Mouse (Mus musculus) kidney, postnatal 0 days (tissue): ENCODE data around the gene Gm20388. TPM values are rescaled to one million over a fixed set of nuclear protein-coding genes. Genes with fewer than 3 reads are reported as not detected.
"Not testable (repeated sequence)": the region's sequence is repeated elsewhere in the genome, so short reads cannot be mapped to it uniquely, and the experiment has no call there.

Experiments
- ATAC-seq: fragments of 200-750 bp; cut with Nextera tagmentation; replicated peaks from 2 replicates; pipeline ENCODE4 v1.8.0; 2017; ENCODE audit warnings: low read depth, moderate number of reproducible peaks, moderate TSS enrichment, moderate library complexity; ENCODE audit not compliant: low FRiP score
- DNase-seq: peaks from one replicate; pipeline ENCODE4 v3.0.0-alpha.2; 2016; ENCODE audit warnings: low spot score
- H3K27ac ChIP-seq: fragments of 300-500 bp; sonication (generic); 2 replicates; pipeline ENCODE4 v1.5.1; 2014; ENCODE audit warnings: mild to moderate bottlenecking
- H3K27me3 ChIP-seq: fragments of 300-500 bp; sonication (generic); 2 replicates; pipeline ENCODE4 v1.6.1; 2014; ENCODE audit warnings: low read length, mixed read lengths; ENCODE audit not compliant: insufficient read depth
- H3K36me3 ChIP-seq: fragments of 300-500 bp; sonication (generic); 2 replicates; pipeline ENCODE4 v1.6.1; 2014; ENCODE audit warnings: low read length, mixed read lengths; ENCODE audit not compliant: insufficient read depth
- H3K4me1 ChIP-seq: fragments of 300-500 bp; sonication (generic); replicated peaks from 2 replicates; pipeline ENCODE4 v1.6.1; 2014; ENCODE audit warnings: antibody characterized with exemption, low read length, mixed read lengths; ENCODE audit not compliant: insufficient read depth
- H3K4me2 ChIP-seq: fragments of 300-500 bp; sonication (generic); 2 replicates; pipeline ENCODE4 v1.6.1; 2014; ENCODE audit warnings: mild to moderate bottlenecking, low read length, moderate library complexity, mixed read lengths
- H3K4me3 ChIP-seq: fragments of 300-500 bp; sonication (generic); replicated peaks from 2 replicates; pipeline ENCODE4 v1.5.1; 2014; ENCODE audit warnings: low read depth, low read length
- H3K9ac ChIP-seq: fragments of 300-500 bp; sonication (generic); 2 replicates; pipeline ENCODE4 v1.6.1; 2014; ENCODE audit warnings: low read depth, low read length
- H3K9me3 ChIP-seq: fragments of 300-500 bp; sonication (generic); replicated peaks from 2 replicates; pipeline ENCODE4 v1.6.1; 2016; ENCODE audit warnings: low read length, inconsistent platforms, mixed read lengths
- CTCF ChIP-seq: IDR thresholded peaks from 2 replicates; pipeline ENCODE4 v1.5.1; 2016; ENCODE audit warnings: antibody characterized with exemption, low read depth, mild to moderate bottlenecking, moderate library complexity
- WGBS: fragments of 180-500 bp; shearing (Covaris S2); extraction: QIAGEN DNeasy Blood & Tissue Kit; methylation state at CpG from one replicate; pipeline ENCODE4 v1.1.7; 2014; 5-methylcytosine and 5-hydroxymethylcytosine counted together
- polyA plus RNA-seq: library from polyadenylated mRNA; unstranded; fragments of >200 nt; fragmentation: Nextera tagmentation; extraction: Ambion mirVana; gene quantifications from 2 replicates; pipeline ENCODE4 v1.2.1, GENCODE M21; 2015

Gm20388 gene
- polyA plus RNA-seq, 1 experiment from 2014 or later, result not detected

DNA sequence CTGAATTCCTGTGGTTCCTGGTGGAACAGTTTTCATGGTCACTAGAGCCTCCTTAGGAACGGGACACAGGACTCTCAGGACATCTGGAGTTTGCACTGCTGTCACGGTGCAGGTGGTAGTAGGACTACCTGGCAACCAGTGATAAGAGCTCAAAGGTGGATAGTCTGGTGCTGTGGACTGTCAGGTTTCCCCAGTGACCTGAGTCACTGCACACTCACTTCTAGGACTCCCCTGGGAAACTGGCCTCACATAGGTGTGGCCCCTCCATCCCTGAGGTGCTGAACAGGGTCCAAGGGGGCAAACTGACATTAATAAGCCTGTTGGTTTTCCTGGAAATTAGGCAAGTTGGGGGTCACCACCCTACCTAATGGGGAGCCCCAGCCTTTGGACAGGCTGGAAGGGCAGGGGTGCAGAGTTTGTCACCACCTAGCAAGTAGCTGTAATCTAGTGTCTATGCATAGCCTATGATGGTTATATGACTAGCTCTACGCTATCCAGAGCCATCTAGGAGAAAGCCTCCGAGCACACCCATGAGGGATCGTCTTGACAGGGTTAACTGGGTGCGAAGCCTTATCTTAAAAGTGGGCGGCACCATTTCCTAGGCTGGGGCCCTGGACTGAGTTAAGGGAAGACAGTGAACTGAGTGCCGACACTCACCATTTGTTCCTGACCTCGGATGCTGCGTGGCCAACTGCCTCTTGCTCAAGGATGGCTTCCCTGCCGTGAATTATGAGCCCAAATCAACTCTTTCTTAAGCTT is 769.2 kb downstream of the Gm20388 start:
- H3K4me1 ChIP-seq, result no peaks in the 10 kb centered on the region
- DNase-seq (no peak), ATAC-seq (no peak)
- no peaks in the 10 kb centered on the region for H3K9me3 ChIP-seq
- H3K36me3 ChIP-seq, result no peaks in the 10 kb centered on the region
- no peak overlapping the region for H3K27ac ChIP-seq
- WGBS, result 46% methylated on average over 11 of the region's 11 CpGs
- TF ChIP-seq CTCF, result no peak
- H3K27me3 ChIP-seq, result no peaks in the 10 kb centered on the region
- no peak overlapping the region for H3K4me2 ChIP-seq
- no peak overlapping the region for H3K9ac ChIP-seq
- no peak overlapping the region for H3K4me3 ChIP-seq

DNA sequence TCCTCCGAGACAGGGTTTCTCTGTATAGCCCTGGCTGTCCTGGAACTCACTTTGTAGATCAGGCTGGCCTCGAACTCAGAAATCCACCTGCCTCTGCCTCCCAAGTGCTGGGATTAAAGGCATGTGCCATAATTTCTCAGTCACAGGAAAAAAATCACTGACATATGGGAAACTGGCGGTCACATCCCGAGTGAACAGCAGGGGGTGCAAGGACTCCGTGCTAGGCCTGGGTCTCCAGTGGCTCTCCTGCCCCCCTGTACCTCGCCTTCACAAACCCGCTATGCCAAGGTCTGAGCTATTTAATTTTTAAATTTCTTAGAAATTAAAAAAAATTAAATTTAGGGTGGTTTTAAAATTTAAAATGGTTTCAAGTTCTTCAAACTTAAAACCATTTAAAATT is 769.8 kb downstream of the Gm20388 start:
- peak; percentile 76 for DNase-seq
- TF ChIP-seq CTCF, result peak; percentile 77
- H3K27me3 ChIP-seq, ATAC-seq, H3K4me3 ChIP-seq, H3K9me3 ChIP-seq, H3K27ac ChIP-seq, H3K9ac ChIP-seq, H3K36me3 ChIP-seq, H3K4me2 ChIP-seq, H3K4me1 ChIP-seq: not testable (repeated sequence)
- 60% methylated on average over 7 of the region's 7 CpGs for WGBS

DNA sequence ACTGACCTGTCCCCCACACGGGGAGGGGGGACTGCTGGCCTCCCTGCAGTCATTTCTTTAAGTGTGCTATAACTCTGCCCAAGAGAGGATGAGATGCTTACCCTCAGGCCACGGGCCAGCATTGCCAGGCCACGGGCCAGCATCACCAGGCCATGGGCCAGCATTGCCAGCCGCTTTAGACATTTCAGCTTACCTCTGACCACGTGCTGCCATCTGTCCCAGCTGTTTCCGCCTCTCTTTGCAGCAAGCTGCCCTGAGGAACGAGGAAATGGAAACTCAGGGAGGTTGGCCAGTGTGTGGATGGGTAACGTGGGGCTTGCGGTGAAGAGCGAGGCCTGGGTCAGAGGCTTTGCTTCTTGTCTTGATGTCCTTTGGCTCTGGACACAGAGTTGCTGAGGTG is 770.5 kb downstream of the Gm20388 start:
- no peak for TF ChIP-seq CTCF
- Histone ChIP-seq H3K27ac (no peak overlapping the region), H3K4me3 (no peak overlapping the region), H3K27me3 (no peaks in the 10 kb centered on the region), H3K9me3 (no peaks in the 10 kb centered on the region), H3K4me1 (no peaks in the 10 kb centered on the region), H3K36me3 (no peaks in the 10 kb centered on the region), H3K4me2 (no peak overlapping the region), H3K9ac (no peak overlapping the region)
- DNase-seq, result no peak
- WGBS, result 72% methylated on average over 10 of the region's 10 CpGs
- no peak for ATAC-seq

DNA sequence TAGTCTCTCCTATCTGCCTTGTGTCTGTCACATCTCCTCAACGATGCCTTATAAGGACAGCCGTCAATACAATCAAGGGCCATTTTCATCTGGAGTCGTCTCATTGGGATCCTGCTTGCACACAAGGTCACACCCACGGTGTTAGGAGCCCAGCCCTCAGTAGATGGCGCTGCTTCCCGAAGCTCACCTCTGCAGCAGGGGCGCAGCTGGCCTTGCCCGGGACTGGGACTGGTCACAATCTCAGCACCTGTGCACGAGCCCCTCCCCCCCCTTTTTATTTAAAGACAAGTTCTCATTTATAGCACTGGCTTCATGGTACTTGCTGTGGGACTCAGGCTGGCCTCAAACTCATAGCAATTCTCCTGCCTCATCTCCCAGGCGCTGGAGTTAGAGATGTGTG is 773.0 kb downstream of the Gm20388 start:
- H3K27me3 ChIP-seq, result no peaks in the 10 kb centered on the region
- H3K4me2 ChIP-seq, result no peak overlapping the region
- no peaks in the 10 kb centered on the region for H3K4me1 ChIP-seq
- 18% methylated on average over 10 of the region's 10 CpGs for WGBS
- no peak overlapping the region for H3K4me3 ChIP-seq
- ATAC-seq (0 out of 2 replicates have a peak, but pooled peaks have one; percentile 45), DNase-seq (peak; percentile 75)
- no peak overlapping the region for H3K9ac ChIP-seq
- TF ChIP-seq CTCF, result peak; percentile 80
- no peak overlapping the region for H3K27ac ChIP-seq
- no peaks in the 10 kb centered on the region for H3K9me3 ChIP-seq
- no peaks in the 10 kb centered on the region for H3K36me3 ChIP-seq

DNA sequence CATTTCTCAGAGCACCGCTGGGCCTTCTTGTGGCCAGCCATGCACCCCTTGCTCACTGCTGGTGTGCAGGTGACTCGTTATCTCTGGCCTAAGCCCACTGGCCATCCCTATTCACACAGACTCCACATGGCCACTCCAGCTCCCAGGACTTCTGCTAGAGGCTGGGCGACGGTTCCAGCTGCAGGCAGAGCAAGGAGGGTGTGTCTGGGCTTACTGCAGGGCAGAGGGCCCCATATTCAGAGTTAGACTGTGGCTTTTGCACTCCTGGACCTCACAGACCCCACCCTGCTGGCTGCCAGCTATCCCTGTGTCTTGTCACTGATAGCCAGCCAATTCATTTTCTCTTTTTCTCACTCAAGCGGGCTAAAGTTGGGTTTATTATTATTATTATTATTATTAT is 773.4 kb downstream of the Gm20388 start:
- Histone ChIP-seq H3K27me3 (no peaks in the 10 kb centered on the region), H3K36me3 (no peaks in the 10 kb centered on the region), H3K4me2 (no peak overlapping the region), H3K9ac (no peak overlapping the region), H3K4me3 (no peak overlapping the region), H3K9me3 (no peaks in the 10 kb centered on the region), H3K4me1 (no peaks in the 10 kb centered on the region), H3K27ac (no peak overlapping the region)
- ATAC-seq, result no peak
- WGBS, result 75% methylated on average over 5 of the region's 5 CpGs
- TF ChIP-seq CTCF, result no peak
- no peak for DNase-seq

DNA sequence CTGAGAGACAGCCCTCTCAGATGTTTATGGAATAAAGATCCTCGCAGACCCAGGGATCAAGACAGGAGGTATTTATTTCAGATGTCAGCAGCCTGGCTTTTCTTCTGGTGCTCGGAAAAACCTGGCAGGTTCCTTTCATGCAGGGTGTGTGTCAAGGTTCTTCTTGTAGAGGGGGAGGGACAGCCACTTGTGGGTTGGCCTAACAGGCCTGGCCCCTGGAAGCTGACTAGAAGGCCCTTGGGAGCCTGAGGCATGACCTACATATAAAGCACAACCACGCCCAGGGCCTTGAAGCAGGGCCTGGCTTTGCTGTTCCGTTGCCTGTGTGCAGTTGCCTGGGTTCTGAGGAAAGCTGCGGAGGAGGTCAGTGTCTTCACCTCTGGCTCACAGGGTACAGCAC is 774.5 kb downstream of the Gm20388 start:
- no peaks in the 10 kb centered on the region for H3K4me1 ChIP-seq
- no peak overlapping the region for H3K4me3 ChIP-seq
- no peak overlapping the region for H3K9ac ChIP-seq
- no peaks in the 10 kb centered on the region for H3K36me3 ChIP-seq
- no peak for DNase-seq
- no peak for ATAC-seq
- no peaks in the 10 kb centered on the region for H3K9me3 ChIP-seq
- 63% methylated on average over 5 of the region's 5 CpGs for whole genome bisulfite sequencing
- H3K4me2 ChIP-seq, result no peak overlapping the region
- no peaks in the 10 kb centered on the region for H3K27me3 ChIP-seq
- H3K27ac ChIP-seq, result no peak overlapping the region
- TF ChIP-seq CTCF, result no peak

DNA sequence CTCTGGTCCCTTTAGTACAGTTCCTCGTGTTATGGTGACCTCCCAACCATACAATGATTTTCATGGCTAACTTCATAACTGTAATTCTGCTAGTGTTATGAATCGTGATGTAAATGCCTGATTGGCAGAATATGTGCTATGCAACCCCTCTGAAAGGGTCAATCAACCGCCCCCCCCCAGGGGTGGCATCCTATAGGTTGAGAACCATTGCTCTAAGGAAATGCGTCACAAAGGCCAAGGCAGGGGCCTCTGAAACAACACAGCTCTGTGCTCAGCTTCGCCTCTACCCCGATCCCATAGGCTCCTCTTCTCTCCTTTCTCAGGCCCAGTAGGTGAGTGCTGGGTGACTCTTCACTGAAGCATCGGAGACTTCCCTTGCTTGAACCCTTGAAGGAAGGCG is 775.0 kb downstream of the Gm20388 start:
- H3K4me2 ChIP-seq, result no peak overlapping the region
- H3K9me3 ChIP-seq, result no peaks in the 10 kb centered on the region
- 87% methylated on average over 8 of the region's 8 CpGs for WGBS
- H3K27me3 ChIP-seq, result no peaks in the 10 kb centered on the region
- H3K27ac ChIP-seq, result no peak overlapping the region
- H3K4me1 ChIP-seq, result no peaks in the 10 kb centered on the region
- no peaks in the 10 kb centered on the region for H3K36me3 ChIP-seq
- TF ChIP-seq CTCF, result no peak
- DNase-seq, result no peak
- no peak overlapping the region for H3K9ac ChIP-seq
- no peak for ATAC-seq
- no peak overlapping the region for H3K4me3 ChIP-seq
